Mouse (Mus musculus): ENCODE data around the gene Rxra. TPM values are rescaled to one million over a fixed set of nuclear protein-coding genes. Genes with fewer than 3 reads are reported as not detected.

Rxra gene
- polyA plus RNA-seq, 1 experiment from 2014 or later, result 9.4 TPM

DNA sequence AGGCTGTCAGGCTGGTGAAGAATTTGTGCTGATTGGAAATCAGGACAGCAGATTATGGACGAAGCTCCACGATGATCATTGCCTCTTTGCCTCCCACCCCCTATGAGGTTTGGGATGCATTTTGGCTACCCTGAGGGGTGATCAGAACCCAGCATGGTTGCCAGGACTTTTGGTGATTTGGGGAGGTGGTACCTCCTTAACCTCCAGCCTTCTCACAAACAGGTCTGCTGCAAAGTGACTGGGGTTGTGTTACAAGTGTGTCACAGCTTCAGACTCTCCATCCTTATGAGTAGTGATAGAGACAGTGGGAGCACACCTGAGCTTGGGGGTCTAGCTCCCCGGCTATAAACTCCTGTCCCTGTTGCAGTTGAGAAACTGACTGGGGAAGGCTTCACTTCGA lies 2.1 kb downstream of the Rxra start:
- no peak for ATAC-seq (replicated peaks; ENCODE audit: low FRiP score, low read depth)
- H3K4me1 ChIP-seq (replicated peaks; ENCODE audit: insufficient read depth, low read length), result peaks cover 43% of the 10 kb centered on the region
- 29% methylated on average over 4 of the region's 4 CpGs for WGBS

DNA sequence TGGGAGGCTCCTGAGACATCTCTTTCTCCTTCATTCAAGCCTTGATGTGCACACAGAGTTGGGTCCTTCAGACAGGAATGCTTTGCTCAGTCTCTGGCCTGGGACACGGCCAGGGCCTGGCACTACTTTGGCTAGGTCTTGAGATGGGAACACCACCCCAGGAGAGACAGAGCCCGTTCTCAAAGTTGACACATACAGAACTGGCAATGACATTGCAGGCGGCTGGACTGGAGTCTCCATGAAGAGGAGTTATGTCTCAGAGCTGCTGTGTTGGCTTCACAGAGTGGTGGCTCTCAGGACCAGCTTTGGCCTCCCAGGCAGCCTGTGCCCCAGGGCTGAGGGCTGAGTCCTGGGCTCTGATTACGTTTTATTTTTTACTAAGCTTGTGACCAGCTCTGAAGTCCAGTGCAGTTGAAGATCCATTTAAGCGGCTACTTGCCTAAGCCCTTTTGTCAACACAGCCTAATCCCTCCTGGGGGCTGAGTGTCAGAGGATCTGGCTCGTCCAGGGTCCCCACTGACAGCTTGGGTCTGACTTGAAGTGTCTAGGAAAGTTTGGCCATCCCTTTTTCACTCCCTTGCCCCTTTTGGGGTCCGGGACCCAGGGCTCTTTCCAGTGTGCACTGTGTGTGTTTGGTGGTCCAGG lies 2.7 kb downstream of the Rxra start:
- H3K9me3 ChIP-seq (replicated peaks; ENCODE audit: low read length), result no peaks in the 10 kb centered on the region
- no peaks in the 10 kb centered on the region for H3K36me3 ChIP-seq (ENCODE audit: insufficient read depth, low read length)
- ATAC-seq (replicated peaks; ENCODE audit: low FRiP score, low read depth), result no peak
- H3K4me2 ChIP-seq (ENCODE audit: low read length), result peak overlapping the region; percentile 97
- 47% methylated on average over 7 of the region's 7 CpGs for WGBS
- peak overlapping the region; percentile 97 for H3K9ac ChIP-seq (ENCODE audit: low read depth, low read length)
- H3K4me3 ChIP-seq (replicated peaks; ENCODE audit: low read depth, low read length), result 0 out of 2 replicates have a peak overlapping the region, but pooled peaks have one; percentile 93
- no peak for TF ChIP-seq CTCF (IDR thresholded peaks at IDR 0.05; ENCODE audit: low read depth)
- H3K27ac ChIP-seq, result peak overlapping the region; percentile 50
- no peaks in the 10 kb centered on the region for H3K27me3 ChIP-seq (ENCODE audit: insufficient read depth, low read length)
- no peak for DNase-seq (ENCODE audit: low spot score)
- peaks cover 45% of the 10 kb centered on the region for H3K4me1 ChIP-seq (replicated peaks; ENCODE audit: insufficient read depth, low read length)

More for the DNA sequence above, 2.1 kb downstream of the Rxra start:
- H3K4me2 ChIP-seq (ENCODE audit: low read length), result peak overlapping the region; percentile 97
- peak overlapping the region; percentile 93 for H3K4me3 ChIP-seq (replicated peaks; ENCODE audit: low read depth, low read length)
- H3K27ac ChIP-seq, result no peak overlapping the region; the same call in 1 of the 2 replicates
- H3K36me3 ChIP-seq (ENCODE audit: insufficient read depth, low read length), result no peaks in the 10 kb centered on the region
- H3K9ac ChIP-seq (ENCODE audit: low read depth, low read length), result peak overlapping the region; percentile 97
- no peak for TF ChIP-seq CTCF (IDR thresholded peaks at IDR 0.05; ENCODE audit: low read depth)
- DNase-seq (ENCODE audit: low spot score), result no peak
- H3K9me3 ChIP-seq (replicated peaks; ENCODE audit: low read length), result no peaks in the 10 kb centered on the region
- no peaks in the 10 kb centered on the region for H3K27me3 ChIP-seq (ENCODE audit: insufficient read depth, low read length)

GRCm38 (mm10) chr2:27679621-27680025 lies 3.4 kb downstream of the Rxra start:
- WGBS, result 19% methylated on average over 3 of the region's 3 CpGs
- Histone ChIP-seq H3K9me3 (replicated peaks; ENCODE audit: low read length) (no peaks in the 10 kb centered on the region), H3K36me3 (ENCODE audit: insufficient read depth, low read length) (no peaks in the 10 kb centered on the region), H3K9ac (ENCODE audit: low read depth, low read length) (no peak overlapping the region; the same call in 1 of the 2 replicates), H3K4me3 (replicated peaks; ENCODE audit: low read depth, low read length) (no peak overlapping the region), H3K4me2 (ENCODE audit: low read length) (peak overlapping the region; percentile 97), H3K27me3 (ENCODE audit: insufficient read depth, low read length) (no peaks in the 10 kb centered on the region), H3K27ac (peak overlapping the region; percentile 50), H3K4me1 (replicated peaks; ENCODE audit: insufficient read depth, low read length) (peaks cover 50% of the 10 kb centered on the region)
- peak; percentile 63 for DNase-seq (ENCODE audit: low spot score)
- peak; percentile 30; the same call in 1 of the 2 replicates for ATAC-seq (replicated peaks; ENCODE audit: low FRiP score, low read depth)
- TF ChIP-seq CTCF (IDR thresholded peaks at IDR 0.05; ENCODE audit: low read depth), result no peak

GRCm38 (mm10) chr2:27680058-27680457 lies 3.8 kb downstream of the Rxra start:
- no peak overlapping the region for H3K4me3 ChIP-seq (replicated peaks; ENCODE audit: low read depth, low read length)
- no peaks in the 10 kb centered on the region for H3K27me3 ChIP-seq (ENCODE audit: insufficient read depth, low read length)
- ATAC-seq (replicated peaks; ENCODE audit: low FRiP score, low read depth) (no peak), DNase-seq (ENCODE audit: low spot score) (no peak)
- H3K4me1 ChIP-seq (replicated peaks; ENCODE audit: insufficient read depth, low read length), result peaks cover 50% of the 10 kb centered on the region
- TF ChIP-seq CTCF (IDR thresholded peaks at IDR 0.05; ENCODE audit: low read depth), result no peak
- H3K27ac ChIP-seq, result peak overlapping the region; percentile 60; the same call in 1 of the 2 replicates
- no peaks in the 10 kb centered on the region for H3K9me3 ChIP-seq (replicated peaks; ENCODE audit: low read length)
- no peaks in the 10 kb centered on the region for H3K36me3 ChIP-seq (ENCODE audit: insufficient read depth, low read length)
- H3K9ac ChIP-seq (ENCODE audit: low read depth, low read length), result peak overlapping the region; percentile 24; the same call in 1 of the 2 replicates
- H3K4me2 ChIP-seq (ENCODE audit: low read length), result peak overlapping the region; percentile 31; the same call in 1 of the 2 replicates
- WGBS, result 60% methylated on average over 6 of the region's 6 CpGs

DNA sequence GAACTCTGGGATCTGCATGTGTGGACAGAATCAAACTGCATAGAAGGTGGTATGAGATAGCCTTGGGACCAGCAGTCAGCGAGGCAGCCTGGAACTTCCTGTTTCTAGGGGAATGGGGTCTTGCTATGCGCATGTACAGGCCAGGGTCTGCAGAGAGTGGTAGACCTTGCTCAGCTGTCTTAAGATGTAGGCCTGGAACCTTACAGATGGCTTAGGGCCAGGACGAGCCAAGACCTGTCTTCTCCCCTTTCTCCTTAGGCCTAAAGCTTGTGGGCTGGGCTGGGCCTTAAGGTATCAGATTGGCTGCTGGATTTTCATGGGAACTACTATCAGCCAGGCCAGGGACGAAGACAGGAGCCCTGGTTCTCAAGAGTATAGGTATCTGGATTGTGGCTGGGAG lies 4.4 kb downstream of the Rxra start:
- no peak for ATAC-seq (replicated peaks; ENCODE audit: low FRiP score, low read depth)
- Histone ChIP-seq H3K27ac (peak overlapping the region; percentile 60; the same call in 1 of the 2 replicates), H3K27me3 (ENCODE audit: insufficient read depth, low read length) (no peaks in the 10 kb centered on the region), H3K4me2 (ENCODE audit: low read length) (peak overlapping the region; percentile 31; the same call in 1 of the 2 replicates), H3K36me3 (ENCODE audit: insufficient read depth, low read length) (no peaks in the 10 kb centered on the region), H3K4me1 (replicated peaks; ENCODE audit: insufficient read depth, low read length) (peaks cover 50% of the 10 kb centered on the region), H3K9me3 (replicated peaks; ENCODE audit: low read length) (no peaks in the 10 kb centered on the region), H3K9ac (ENCODE audit: low read depth, low read length) (0 out of 2 replicates have a peak overlapping the region, but pooled peaks have one; percentile 24), H3K4me3 (replicated peaks; ENCODE audit: low read depth, low read length) (no peak overlapping the region)
- WGBS, result 89% methylated on average over 4 of the region's 4 CpGs
- DNase-seq (ENCODE audit: low spot score), result no peak
- TF ChIP-seq CTCF (IDR thresholded peaks at IDR 0.05; ENCODE audit: low read depth), result no peak

GRCm38 (mm10) chr2:27681426-27681825 lies 5.2 kb downstream of the Rxra start:
- Histone ChIP-seq H3K27ac (no peak overlapping the region), H3K36me3 (ENCODE audit: insufficient read depth, low read length) (no peaks in the 10 kb centered on the region), H3K4me3 (replicated peaks; ENCODE audit: low read depth, low read length) (no peak overlapping the region), H3K4me2 (ENCODE audit: low read length) (no peak overlapping the region), H3K27me3 (ENCODE audit: insufficient read depth, low read length) (no peaks in the 10 kb centered on the region), H3K9ac (ENCODE audit: low read depth, low read length) (0 out of 2 replicates have a peak overlapping the region, but pooled peaks have one; percentile 9), H3K9me3 (replicated peaks; ENCODE audit: low read length) (no peaks in the 10 kb centered on the region), H3K4me1 (replicated peaks; ENCODE audit: insufficient read depth, low read length) (peaks cover 53% of the 10 kb centered on the region)
- no peak for TF ChIP-seq CTCF (IDR thresholded peaks at IDR 0.05; ENCODE audit: low read depth)
- ATAC-seq (replicated peaks; ENCODE audit: low FRiP score, low read depth) (no peak), DNase-seq (ENCODE audit: low spot score) (no peak)
- 65% methylated on average over 4 of the region's 4 CpGs for WGBS
